Mouse (Mus musculus): ENCODE results near the gene Dntt. TPM values are rescaled to one million over a fixed set of nuclear protein-coding genes. Genes with fewer than 3 reads are reported as not detected.
A peak's percentile ranks its signal among the peaks of the same experiment; 100 is the strongest.

Gene Dntt
- total RNA-seq, 2 experiments from 2014 or later = 3.7 to 5.4 TPM

GRCm38 (mm10) chr19:41007733-41008132 lies 21.3 kb upstream of the Dntt start:
- no peak for ATAC-seq (replicated peaks; ENCODE audit: low FRiP score, poor library complexity, severe bottlenecking)

DNA sequence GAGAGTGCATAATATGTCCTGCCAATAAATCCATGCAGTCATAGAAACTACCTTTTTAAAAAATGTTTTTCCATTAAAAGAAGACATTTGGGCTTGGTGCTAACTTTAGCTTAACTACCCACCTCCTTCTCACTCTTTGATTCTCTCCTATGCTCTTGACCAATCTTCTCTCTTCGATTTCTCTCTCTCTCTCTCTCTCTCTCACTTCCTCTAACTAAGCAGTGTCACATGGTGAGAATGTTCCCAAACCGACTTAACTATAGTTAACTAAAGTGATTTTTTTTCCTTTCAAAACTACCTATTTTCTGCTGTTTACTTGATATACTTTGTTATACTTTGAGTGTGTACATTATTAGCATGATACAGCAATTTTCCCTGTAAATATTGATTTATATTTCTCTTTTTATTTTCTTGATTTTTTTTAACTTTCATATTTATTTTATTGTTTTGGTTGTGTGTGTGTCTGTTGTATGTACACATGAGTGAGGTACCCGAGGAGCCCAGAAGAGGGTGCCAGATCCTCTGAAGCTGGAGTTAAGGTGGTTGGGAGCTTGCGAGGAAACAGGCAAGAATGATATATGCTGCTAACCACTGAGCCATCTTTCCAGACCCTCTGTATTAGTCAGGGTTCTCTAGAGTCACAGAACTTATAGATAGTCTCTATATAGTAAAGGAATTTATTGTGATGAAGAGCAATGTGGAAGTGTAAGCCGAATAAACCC lies 20.2 kb upstream of the Dntt start:
- no peak for ATAC-seq (replicated peaks; ENCODE audit: low FRiP score, poor library complexity, severe bottlenecking)

- ATAC-seq (replicated peaks; ENCODE audit: low FRiP score, poor library complexity, severe bottlenecking) = no peak
Measured at GRCm38 (mm10) chr19:41011676-41012075, 17.4 kb upstream of the Dntt start.

DNA sequence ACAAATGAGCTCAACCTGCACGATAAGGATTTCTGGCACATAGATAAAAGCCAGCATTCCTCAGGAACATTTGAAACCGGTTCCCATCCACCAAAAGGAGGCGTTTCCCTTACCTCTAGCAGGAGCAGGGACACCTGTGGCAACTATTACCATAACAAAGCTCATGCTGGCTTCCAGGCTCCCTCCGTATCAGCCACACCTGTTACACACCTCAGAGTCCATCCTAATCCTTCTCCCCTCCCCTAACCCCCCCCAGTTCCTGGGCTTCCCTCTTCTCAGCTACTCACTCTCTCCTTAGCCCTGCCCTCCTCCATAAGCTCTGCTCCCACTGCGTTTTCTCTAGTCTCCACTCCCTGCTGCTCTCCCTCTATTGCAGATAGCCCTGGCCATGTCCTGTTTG lies 15.5 kb upstream of the Dntt start:
- no peak for ATAC-seq (replicated peaks; ENCODE audit: low FRiP score, poor library complexity, severe bottlenecking)

GRCm38 (mm10) chr19:41014003-41014402 lies 15.1 kb upstream of the Dntt start:
- ATAC-seq (replicated peaks; ENCODE audit: low FRiP score, poor library complexity, severe bottlenecking) = no peak

- ATAC-seq (replicated peaks; ENCODE audit: low FRiP score, poor library complexity, severe bottlenecking) = peak; percentile 86
Measured at GRCm38 (mm10) chr19:41015951-41016716, 12.9 kb upstream of the Dntt start.

GRCm38 (mm10) chr19:41019164-41019675 lies 9.9 kb upstream of the Dntt start:
- ATAC-seq (replicated peaks; ENCODE audit: low FRiP score, poor library complexity, severe bottlenecking) = no peak

DNA sequence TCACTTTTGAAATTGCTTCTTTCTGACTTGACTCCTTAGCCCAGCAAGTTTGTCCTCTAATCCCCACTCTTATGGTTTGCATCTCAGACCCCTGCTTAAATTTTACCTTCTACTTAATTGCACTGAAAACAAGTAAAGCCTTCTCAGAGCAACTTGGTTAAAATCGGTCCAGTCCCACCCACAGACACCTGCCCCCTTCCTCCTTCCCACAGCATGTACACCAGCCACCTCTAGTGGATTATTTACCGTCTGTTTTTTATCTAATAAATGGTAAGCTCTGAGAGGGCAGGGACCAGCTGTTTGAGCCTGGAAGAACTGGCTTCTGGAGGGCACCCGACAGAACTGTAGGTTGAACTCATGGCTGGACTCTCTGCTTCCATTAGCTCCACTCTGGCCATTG lies 8.5 kb upstream of the Dntt start:
- no peak for ATAC-seq (replicated peaks; ENCODE audit: low FRiP score, poor library complexity, severe bottlenecking)

- no peak for ATAC-seq (replicated peaks; ENCODE audit: low FRiP score, poor library complexity, severe bottlenecking)
Measured at GRCm38 (mm10) chr19:41022244-41022643, 6.8 kb upstream of the Dntt start.

DNA sequence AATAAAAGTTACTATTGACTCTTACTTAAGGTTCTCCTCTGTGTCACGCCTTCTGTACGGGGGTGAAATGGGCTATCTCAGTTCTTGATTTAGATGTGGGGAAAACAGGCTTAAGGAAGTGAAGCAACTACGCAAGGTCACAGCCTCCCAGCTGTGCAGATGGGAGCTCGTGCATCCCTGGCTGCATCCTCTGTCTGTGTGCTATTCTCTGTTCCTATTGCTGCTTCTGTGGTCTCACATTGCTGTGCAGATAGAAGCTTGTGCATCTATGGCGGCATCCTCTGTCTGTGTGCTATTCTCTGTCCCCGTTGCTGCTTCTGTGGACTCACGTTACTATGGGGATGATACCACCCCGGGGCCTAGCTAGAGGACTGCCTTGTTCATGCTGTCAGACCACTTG lies 2.5 kb upstream of the Dntt start:
- no peak for ATAC-seq (replicated peaks; ENCODE audit: low FRiP score, poor library complexity, severe bottlenecking)

- no peak for ATAC-seq (replicated peaks; ENCODE audit: low FRiP score, poor library complexity, severe bottlenecking)
Measured at GRCm38 (mm10) chr19:41027024-41027423, 2.1 kb upstream of the Dntt start.

GRCm38 (mm10) chr19:41027601-41028000 lies 1.5 kb upstream of the Dntt start:
- no peak for ATAC-seq (replicated peaks; ENCODE audit: low FRiP score, poor library complexity, severe bottlenecking)

DNA sequence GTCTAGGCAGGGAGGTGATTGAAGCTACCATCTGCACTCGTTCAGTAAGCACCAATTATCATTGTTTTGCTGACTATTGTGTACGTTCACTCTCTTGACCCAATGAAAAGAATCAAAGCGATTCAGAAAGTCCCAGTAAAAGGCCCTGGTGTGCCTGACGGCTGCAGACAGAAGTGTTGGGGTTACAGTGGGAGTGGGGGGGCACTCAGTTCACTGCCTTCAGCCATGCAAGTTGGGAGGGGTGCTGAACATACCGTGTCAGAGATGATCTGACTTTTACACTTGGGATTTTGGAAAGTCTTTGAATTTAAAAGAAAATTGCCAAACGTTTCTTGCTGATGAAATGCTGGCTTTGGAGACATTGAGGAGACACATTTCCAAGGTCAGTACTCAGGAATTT lies 1.1 kb downstream of the Dntt start:
- no peak for ATAC-seq (replicated peaks; ENCODE audit: low FRiP score, poor library complexity, severe bottlenecking)

- ATAC-seq (replicated peaks; ENCODE audit: low FRiP score, poor library complexity, severe bottlenecking) = no peak
Measured at GRCm38 (mm10) chr19:41031009-41031408, 1.9 kb downstream of the Dntt start.

GRCm38 (mm10) chr19:41031869-41032268 lies 2.8 kb downstream of the Dntt start:
- no peak for ATAC-seq (replicated peaks; ENCODE audit: low FRiP score, poor library complexity, severe bottlenecking)

DNA sequence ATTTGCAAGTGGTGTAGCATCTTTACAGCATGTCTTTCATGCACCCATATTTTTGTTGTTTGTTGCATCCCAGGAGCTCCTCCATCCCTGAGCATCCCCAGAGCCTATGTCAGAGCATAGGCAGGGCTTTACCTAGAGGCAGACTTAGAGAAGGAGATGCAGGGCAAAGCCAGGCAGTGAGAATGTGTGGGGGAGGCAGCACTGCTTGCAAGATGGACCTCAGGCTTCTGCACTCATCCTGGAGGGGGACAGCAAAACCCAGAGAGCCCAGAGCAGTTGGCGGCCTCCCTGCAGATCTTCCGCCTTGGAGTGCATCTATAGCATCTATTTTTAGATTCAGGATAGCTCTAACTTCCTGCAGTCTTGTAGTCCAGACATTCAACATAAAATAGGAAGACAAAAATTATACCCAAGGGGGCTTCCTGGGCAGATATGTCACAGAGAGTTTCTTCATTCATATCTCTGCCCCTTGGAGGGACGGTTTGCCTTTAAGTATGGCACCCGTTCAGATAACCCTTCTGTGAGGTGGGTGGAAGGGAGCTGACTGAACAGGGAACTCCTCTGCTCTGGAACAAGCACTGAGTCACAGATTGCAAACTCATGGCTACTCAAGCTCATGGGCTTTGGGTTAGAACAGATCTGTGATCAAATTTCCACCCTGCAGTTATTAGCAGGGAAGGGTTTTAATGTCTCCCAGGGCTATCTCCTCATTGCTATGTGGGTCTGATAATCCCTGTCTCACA lies 6.9 kb downstream of the Dntt start:
- ATAC-seq (replicated peaks; ENCODE audit: low FRiP score, poor library complexity, severe bottlenecking) = no peak

GRCm38 (mm10) chr19:41039110-41039509 lies 10.0 kb downstream of the Dntt start:
- ATAC-seq (replicated peaks; ENCODE audit: low FRiP score, poor library complexity, severe bottlenecking) = no peak

GRCm38 (mm10) chr19:41045091-41045770 lies 16.2 kb downstream of the Dntt start:
- ATAC-seq (replicated peaks; ENCODE audit: low FRiP score, poor library complexity, severe bottlenecking) = no peak

GRCm38 (mm10) chr19:41047437-41048186 lies 18.5 kb downstream of the Dntt start:
- ATAC-seq (replicated peaks; ENCODE audit: low FRiP score, poor library complexity, severe bottlenecking) = no peak
